Mouse (Mus musculus): ENCODE measurements around the gene Gatad2b. TPM values are rescaled to one million over a fixed set of nuclear protein-coding genes. Genes with fewer than 3 reads are reported as not detected.
"Not testable (repeated sequence)": the region's sequence is repeated elsewhere in the genome, so short reads cannot be mapped to it uniquely, and the experiment has no call there.

The Gatad2b gene
- polyA plus RNA-seq, 1 experiment from 2014 or later: 15.6 TPM

DNA sequence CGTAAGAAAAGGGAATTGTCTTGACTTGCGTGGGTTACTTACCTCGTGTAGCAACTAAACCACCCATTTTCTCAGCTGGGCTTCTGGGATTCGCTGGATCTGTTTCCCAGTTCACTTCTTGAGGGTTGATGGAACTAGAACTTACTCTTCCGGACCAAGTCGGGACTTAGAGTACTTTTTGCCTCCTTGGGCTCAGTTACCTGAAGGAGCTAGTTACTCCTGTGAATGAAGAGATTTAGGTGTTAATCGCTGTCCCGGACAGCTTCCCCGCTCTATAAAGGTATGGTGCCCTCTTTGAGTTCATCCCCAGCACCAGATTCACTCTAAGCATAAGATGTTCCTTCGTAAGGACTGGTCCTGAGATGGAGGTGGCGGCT, 1.1 kb downstream of the Gatad2b start:
- Histone ChIP-seq H3K9me3 (replicated peaks) (no peaks in the 10 kb centered on the region), H3K27me3 (ENCODE audit: low read depth, poor library complexity, severe bottlenecking) (no peaks in the 10 kb centered on the region), H3K4me3 (peak overlapping the region; percentile 86), H3K4me1 (peaks cover 16% of the 10 kb centered on the region), H3K36me3 (peaks cover 24% of the 10 kb centered on the region), H3K27ac (peak overlapping the region; percentile 98)
- 2% methylated on average over 11 of the region's 11 CpGs for WGBS
- no peak for DNase-seq (ENCODE audit: low spot score)

- WGBS: 89% methylated on average over 2 of the region's 2 CpGs
- peak overlapping the region; percentile 86 for H3K4me3 ChIP-seq
- DNase-seq (ENCODE audit: low spot score): no peak
- H3K27me3 ChIP-seq (ENCODE audit: low read depth, poor library complexity, severe bottlenecking): no peaks in the 10 kb centered on the region
- peaks cover 16% of the 10 kb centered on the region for H3K4me1 ChIP-seq
- H3K36me3 ChIP-seq: peaks cover 24% of the 10 kb centered on the region
- peak overlapping the region; percentile 98; the same call in 1 of the 2 replicates for H3K27ac ChIP-seq
- no peaks in the 10 kb centered on the region for H3K9me3 ChIP-seq (replicated peaks)
Measured at GRCm38 (mm10) chr3:90294651-90295050, 1.7 kb downstream of the Gatad2b start.

DNA sequence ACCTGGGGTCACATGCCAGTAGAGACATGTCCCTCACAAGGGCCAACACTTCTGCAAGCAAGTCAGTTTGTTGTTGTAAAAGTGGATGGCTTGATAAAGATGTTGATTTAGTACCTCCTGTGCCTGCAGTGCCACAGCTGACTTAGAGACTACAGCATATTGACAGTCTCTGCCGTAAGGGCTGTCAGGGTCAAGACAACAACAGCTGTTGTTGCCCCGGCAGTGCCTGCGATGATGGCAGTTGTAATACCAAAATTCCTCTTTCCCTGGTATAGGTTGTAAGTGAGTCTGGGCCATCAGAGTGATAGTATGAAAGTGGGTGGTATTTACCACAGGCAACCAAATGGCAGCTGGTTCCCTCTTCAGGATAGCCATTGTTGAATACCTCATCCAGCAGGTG, 12.8 kb downstream of the Gatad2b start:
- no peak for DNase-seq (ENCODE audit: low spot score)
- H3K27ac ChIP-seq: no peak overlapping the region
- peaks cover 20% of the 10 kb centered on the region for H3K36me3 ChIP-seq
- H3K27me3 ChIP-seq (ENCODE audit: low read depth, poor library complexity, severe bottlenecking): no peaks in the 10 kb centered on the region
- H3K9me3 ChIP-seq (replicated peaks): no peaks in the 10 kb centered on the region
- no peak overlapping the region for H3K4me3 ChIP-seq
- 86% methylated on average over 3 of the region's 3 CpGs for WGBS
- H3K4me1 ChIP-seq: no peaks in the 10 kb centered on the region

GRCm38 (mm10) chr3:90309589-90309988, 16.6 kb downstream of the Gatad2b start:
- no peaks in the 10 kb centered on the region for H3K9me3 ChIP-seq (replicated peaks)
- no peak for DNase-seq (ENCODE audit: low spot score)
- peaks cover 23% of the 10 kb centered on the region for H3K36me3 ChIP-seq
- no peak overlapping the region for H3K27ac ChIP-seq
- no peaks in the 10 kb centered on the region for H3K4me1 ChIP-seq
- no peaks in the 10 kb centered on the region for H3K27me3 ChIP-seq (ENCODE audit: low read depth, poor library complexity, severe bottlenecking)
- no peak overlapping the region for H3K4me3 ChIP-seq

DNA sequence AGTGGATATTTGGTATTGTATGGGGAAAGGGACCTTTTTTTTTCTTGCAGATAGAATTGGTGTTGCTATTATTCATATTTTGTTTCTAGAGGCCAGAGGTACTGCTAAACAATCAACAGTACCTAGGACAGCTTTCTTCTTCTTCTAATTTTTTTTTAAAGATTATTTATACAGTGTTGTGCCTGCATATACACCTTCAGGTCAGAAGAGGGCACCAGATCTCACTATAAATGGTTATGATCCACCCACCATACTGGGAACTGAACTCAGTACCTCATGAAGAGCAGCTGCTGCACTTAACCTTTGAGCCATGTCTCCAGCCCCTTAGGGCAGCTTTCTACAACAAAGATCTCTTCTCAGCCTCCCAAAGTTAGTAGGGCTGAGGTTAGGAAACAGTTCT, 20.4 kb downstream of the Gatad2b start:
- Histone ChIP-seq H3K36me3 (peaks cover 25% of the 10 kb centered on the region), H3K27me3 (ENCODE audit: low read depth, poor library complexity, severe bottlenecking) (no peaks in the 10 kb centered on the region), H3K27ac (no peak overlapping the region), H3K4me3 (no peak overlapping the region), H3K9me3 (replicated peaks) (no peaks in the 10 kb centered on the region), H3K4me1 (no peaks in the 10 kb centered on the region)
- DNase-seq (ENCODE audit: low spot score): no peak

- Histone ChIP-seq H3K9me3 (replicated peaks) (no peaks in the 10 kb centered on the region), H3K27me3 (ENCODE audit: low read depth, poor library complexity, severe bottlenecking) (no peaks in the 10 kb centered on the region), H3K36me3 (peaks cover 25% of the 10 kb centered on the region), H3K27ac (no peak overlapping the region), H3K4me1 (no peaks in the 10 kb centered on the region), H3K4me3 (no peak overlapping the region)
- no peak for DNase-seq (ENCODE audit: low spot score)
Measured at GRCm38 (mm10) chr3:90314241-90314640, 21.3 kb downstream of the Gatad2b start.

GRCm38 (mm10) chr3:90322289-90322688, 29.3 kb downstream of the Gatad2b start:
- no peaks in the 10 kb centered on the region for H3K27me3 ChIP-seq (ENCODE audit: low read depth, poor library complexity, severe bottlenecking)
- H3K9me3 ChIP-seq (replicated peaks): no peaks in the 10 kb centered on the region
- no peak overlapping the region for H3K27ac ChIP-seq
- 89% methylated on average over 6 of the region's 6 CpGs for WGBS
- H3K36me3 ChIP-seq: no peaks in the 10 kb centered on the region; the same call in none of the 2 replicates
- DNase-seq (ENCODE audit: low spot score): no peak
- H3K4me3 ChIP-seq: no peak overlapping the region
- 0 out of 2 replicates have a peak, but pooled peaks cover 4% of the 10 kb centered on the region for H3K4me1 ChIP-seq

DNA sequence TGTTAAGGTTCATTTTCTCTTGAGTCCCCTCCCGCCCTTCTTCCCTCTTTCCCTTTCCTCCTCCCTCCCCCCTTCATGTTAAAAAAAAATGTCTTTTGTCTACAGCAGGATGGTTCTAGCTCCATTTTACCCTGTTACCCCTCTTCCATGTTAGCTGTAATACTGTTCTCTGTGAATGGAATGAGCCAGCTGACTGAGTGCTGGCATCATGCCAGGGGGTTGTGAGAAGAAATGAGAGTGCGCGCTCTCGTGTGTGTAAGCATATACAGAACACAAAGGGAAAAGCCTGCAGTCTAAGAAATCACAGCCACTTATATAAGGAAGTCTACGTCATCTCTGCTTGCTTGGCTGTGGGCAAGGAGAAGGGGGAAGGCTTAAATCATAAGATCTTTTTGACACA, 30.1 kb downstream of the Gatad2b start:
- H3K4me1 ChIP-seq: 0 out of 2 replicates have a peak, but pooled peaks cover 4% of the 10 kb centered on the region
- no peak overlapping the region for H3K4me3 ChIP-seq
- WGBS: 86% methylated on average over 5 of the region's 5 CpGs
- H3K27me3 ChIP-seq (ENCODE audit: low read depth, poor library complexity, severe bottlenecking): no peaks in the 10 kb centered on the region
- H3K36me3 ChIP-seq: no peaks in the 10 kb centered on the region; the same call in none of the 2 replicates
- no peak overlapping the region for H3K27ac ChIP-seq
- no peak for DNase-seq (ENCODE audit: low spot score)
- no peaks in the 10 kb centered on the region for H3K9me3 ChIP-seq (replicated peaks)

DNA sequence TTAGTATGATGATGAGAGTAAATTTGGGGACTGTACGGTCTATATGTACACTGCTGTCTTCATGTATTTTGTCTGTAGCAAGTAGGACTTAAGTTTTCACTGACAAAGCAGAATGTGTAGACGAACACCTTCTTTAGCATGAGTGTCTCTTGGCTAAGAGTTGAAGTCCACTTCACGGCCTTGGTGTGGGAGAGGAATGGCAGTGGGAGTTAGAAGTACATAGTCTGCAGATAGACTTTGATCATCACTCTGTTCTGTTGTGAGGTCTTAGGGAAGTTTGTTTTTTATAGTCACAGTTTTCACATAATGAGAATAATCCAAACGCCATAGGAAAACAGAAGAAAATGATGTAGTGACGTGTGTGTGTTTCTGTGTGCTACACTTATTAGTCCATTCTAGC, 39.5 kb downstream of the Gatad2b start:
- H3K27ac ChIP-seq: no peak overlapping the region
- WGBS: 96% methylated on average over 5 of the region's 5 CpGs
- no peaks in the 10 kb centered on the region for H3K4me1 ChIP-seq
- no peak for DNase-seq (ENCODE audit: low spot score)
- H3K9me3 ChIP-seq (replicated peaks): no peaks in the 10 kb centered on the region
- peaks cover 15% of the 10 kb centered on the region for H3K36me3 ChIP-seq
- H3K4me3 ChIP-seq: no peak overlapping the region
- H3K27me3 ChIP-seq (ENCODE audit: low read depth, poor library complexity, severe bottlenecking): no peaks in the 10 kb centered on the region

DNA sequence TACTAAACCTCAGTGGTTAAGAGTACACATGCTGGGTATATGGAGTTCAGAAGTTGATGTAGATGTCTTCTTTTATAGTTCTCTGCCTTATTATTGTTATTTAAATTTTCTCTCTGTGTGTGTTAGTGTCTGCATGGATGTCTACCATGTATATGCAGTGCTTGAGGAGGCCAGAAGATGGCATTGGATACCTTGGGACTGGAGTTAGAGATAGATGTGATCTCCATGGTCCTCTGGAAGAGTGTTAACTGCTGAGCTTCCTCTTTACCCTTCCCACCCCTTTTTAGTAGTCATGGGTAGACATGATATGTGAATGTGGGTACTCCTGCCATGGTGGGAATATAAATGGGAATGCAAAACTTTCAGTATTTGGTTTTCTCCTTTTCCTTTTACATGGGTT, 42.5 kb downstream of the Gatad2b start:
- DNase-seq (ENCODE audit: low spot score): no peak
- Histone ChIP-seq H3K27ac (no peak overlapping the region), H3K9me3 (replicated peaks) (no peaks in the 10 kb centered on the region), H3K4me3 (no peak overlapping the region), H3K36me3 (peaks cover 4% of the 10 kb centered on the region; the same call in 1 of the 2 replicates), H3K4me1 (no peaks in the 10 kb centered on the region), H3K27me3 (ENCODE audit: low read depth, poor library complexity, severe bottlenecking) (no peaks in the 10 kb centered on the region)

- WGBS: 86% methylated on average over 3 of the region's 3 CpGs
- no peak overlapping the region for H3K27ac ChIP-seq
- peaks cover 20% of the 10 kb centered on the region for H3K36me3 ChIP-seq
Measured at GRCm38 (mm10) chr3:90338190-90338589, 45.2 kb downstream of the Gatad2b start.

GRCm38 (mm10) chr3:90340177-90340576, 47.2 kb downstream of the Gatad2b start:
- Histone ChIP-seq H3K27me3 (ENCODE audit: low read depth, poor library complexity, severe bottlenecking) (no peaks in the 10 kb centered on the region), H3K9me3 (replicated peaks) (no peaks in the 10 kb centered on the region), H3K4me3 (no peak overlapping the region), H3K36me3 (peaks cover 31% of the 10 kb centered on the region), H3K4me1 (no peaks in the 10 kb centered on the region), H3K27ac (no peak overlapping the region)
- no peak for DNase-seq (ENCODE audit: low spot score)

More at GRCm38 (mm10) chr3:90338190-90338589, 45.2 kb downstream of the Gatad2b start:
- no peaks in the 10 kb centered on the region for H3K9me3 ChIP-seq (replicated peaks)
- no peaks in the 10 kb centered on the region for H3K27me3 ChIP-seq (ENCODE audit: low read depth, poor library complexity, severe bottlenecking)
- no peaks in the 10 kb centered on the region for H3K4me1 ChIP-seq
- H3K4me3 ChIP-seq: no peak overlapping the region
- no peak for DNase-seq (ENCODE audit: low spot score)

DNA sequence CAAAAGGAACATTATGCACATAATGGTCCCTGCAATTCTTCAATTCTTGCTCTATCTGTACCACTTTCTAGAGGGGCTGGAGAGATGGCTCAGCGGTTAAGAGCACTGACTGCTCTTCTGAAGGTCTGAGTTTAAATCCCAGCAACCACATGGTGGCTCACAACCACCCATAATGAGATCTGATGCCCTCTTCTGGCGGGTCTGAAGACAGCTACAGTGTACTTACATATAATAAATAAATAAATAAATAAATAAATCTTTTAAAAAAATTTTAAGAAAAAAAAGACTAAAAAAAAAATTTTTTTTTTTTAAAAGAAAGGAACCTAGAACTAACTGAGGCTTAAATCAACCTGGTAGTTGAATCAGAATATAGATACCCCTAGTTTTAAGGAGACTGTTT, 49.9 kb downstream of the Gatad2b start:
- H3K27ac ChIP-seq; H3K4me3 ChIP-seq; DNase-seq (ENCODE audit: low spot score); H3K4me1 ChIP-seq; H3K9me3 ChIP-seq (replicated peaks); H3K27me3 ChIP-seq (ENCODE audit: low read depth, poor library complexity, severe bottlenecking): not testable (repeated sequence)
- WGBS: 58% methylated on average over 2 of the region's 2 CpGs
- peaks cover 58% of the 10 kb centered on the region for H3K36me3 ChIP-seq

DNA sequence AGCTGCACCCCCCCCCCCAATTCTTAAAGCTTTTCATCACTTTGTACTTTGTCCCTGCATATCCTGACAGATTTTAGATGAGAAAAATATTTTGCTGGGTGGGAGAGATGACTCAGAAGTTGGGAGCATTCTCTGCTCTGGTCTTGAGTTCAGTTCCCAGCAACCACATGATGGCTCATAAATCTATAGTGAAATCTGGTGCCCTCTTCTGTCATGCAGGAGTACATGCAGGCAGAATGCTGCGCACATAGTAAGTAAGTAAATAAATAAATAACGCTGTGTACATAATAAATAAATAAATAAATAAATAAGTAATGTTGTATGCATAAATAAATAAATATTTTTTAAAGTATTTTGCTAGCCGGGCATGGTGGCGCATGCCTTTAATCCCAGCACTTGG, 54.9 kb downstream of the Gatad2b start:
- H3K36me3 ChIP-seq: peaks cover 83% of the 10 kb centered on the region
- no peak overlapping the region for H3K27ac ChIP-seq
- WGBS: 94% methylated on average over 4 of the region's 4 CpGs
- no peak for DNase-seq (ENCODE audit: low spot score)
- H3K4me1 ChIP-seq: no peaks in the 10 kb centered on the region
- no peak overlapping the region for H3K4me3 ChIP-seq
- H3K9me3 ChIP-seq (replicated peaks): no peaks in the 10 kb centered on the region
- H3K27me3 ChIP-seq (ENCODE audit: low read depth, poor library complexity, severe bottlenecking): no peaks in the 10 kb centered on the region

Measured in limb, embryonic 10.5 days (tissue).